Mouse (Mus musculus) thymus, adult 2 months (tissue): ENCODE results near the gene Dyrk1b.

ENCODE experiments used
- CTCF ChIP-seq: fragments of 200-500 bp; IDR thresholded peaks from 2 replicates; pipeline ENCODE4 v1.5.1; 2012; ENCODE audit warnings: mild to moderate bottlenecking, control low read depth, low read length, moderate library complexity, borderline replicate concordance; ENCODE audit not compliant: control insufficient read depth, poor library complexity, insufficient read depth; ENCODE audit errors: extremely low read depth
- POLR2A ChIP-seq: fragments of 200-500 bp; IDR thresholded peaks from 2 replicates; pipeline ENCODE4 v1.6.1; 2012; ENCODE audit warnings: mild to moderate bottlenecking, low read length, control low read depth, moderate library complexity; ENCODE audit not compliant: control insufficient read depth, poor library complexity, insufficient read depth; ENCODE audit errors: extremely low read depth

DNA sequence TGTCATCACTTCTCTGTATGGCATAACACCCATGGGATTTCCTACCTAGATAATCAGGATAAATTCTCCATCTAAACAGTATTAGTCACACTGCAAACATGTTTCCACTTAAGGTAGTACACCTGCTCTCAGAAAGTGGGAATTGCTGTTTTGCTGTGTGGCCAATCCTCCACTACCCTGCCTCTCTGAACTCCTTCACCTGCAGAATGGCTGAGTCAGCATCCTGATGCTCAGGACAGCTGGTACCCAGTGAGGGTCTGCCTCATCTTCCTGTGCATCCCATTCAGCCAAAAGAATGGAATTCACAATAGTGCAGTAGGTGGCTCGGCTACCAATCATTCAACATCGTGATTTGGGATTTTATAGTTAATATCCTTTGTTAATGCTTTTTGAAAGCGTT lies 19.4 kb upstream of the Dyrk1b start:
- no peak for TF ChIP-seq CTCF
- TF ChIP-seq POLR2A: no peak
